Mouse (Mus musculus): ENCODE measurements around the gene Thap7. TPM values are rescaled to one million over a fixed set of nuclear protein-coding genes. Genes with fewer than 3 reads are reported as not detected.
A peak's percentile ranks its signal among the peaks of the same experiment; 100 is the strongest.
"Not testable (repeated sequence)": the region's sequence is repeated elsewhere in the genome, so short reads cannot be mapped to it uniquely, and the experiment has no call there.

Thap7 gene
- polyA plus RNA-seq, 1 experiment from 2014 or later, result 29.5 TPM

DNA sequence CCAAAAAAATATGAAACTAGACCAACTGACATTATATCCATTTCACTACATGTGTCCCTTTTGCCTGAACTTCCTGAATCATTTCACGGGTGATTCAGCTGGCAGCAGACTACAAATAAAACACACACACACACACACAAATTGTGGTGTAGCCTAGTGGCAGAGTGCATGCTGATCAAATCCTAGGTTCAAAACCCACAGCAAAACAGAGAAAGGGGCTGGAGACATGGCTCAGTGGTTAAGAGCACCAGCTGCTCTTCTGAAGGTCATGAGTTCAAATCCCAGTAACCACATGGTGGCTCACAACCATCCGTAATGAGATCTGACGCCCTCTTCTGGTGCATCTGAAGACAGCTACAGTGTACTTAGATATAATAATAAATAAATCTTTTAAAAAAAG is 22.9 kb downstream of the Thap7 start:
- H3K9me3 ChIP-seq (replicated peaks); H3K27me3 ChIP-seq; ATAC-seq (replicated peaks; ENCODE audit: insufficient number of reproducible peaks, insufficient read depth, low FRiP score, low read depth): not testable (repeated sequence)
- Histone ChIP-seq H3K9ac (peak overlapping the region; percentile 73), H3K4me3 (peak overlapping the region; percentile 74), H3K4me1 (replicated peaks) (peaks cover 16% of the 10 kb centered on the region), H3K36me3 (peaks cover 14% of the 10 kb centered on the region), H3K4me2 (peak overlapping the region; percentile 67), H3K27ac (peak overlapping the region; percentile 93)
- WGBS, result 28% methylated on average over 3 of the region's 3 CpGs

DNA sequence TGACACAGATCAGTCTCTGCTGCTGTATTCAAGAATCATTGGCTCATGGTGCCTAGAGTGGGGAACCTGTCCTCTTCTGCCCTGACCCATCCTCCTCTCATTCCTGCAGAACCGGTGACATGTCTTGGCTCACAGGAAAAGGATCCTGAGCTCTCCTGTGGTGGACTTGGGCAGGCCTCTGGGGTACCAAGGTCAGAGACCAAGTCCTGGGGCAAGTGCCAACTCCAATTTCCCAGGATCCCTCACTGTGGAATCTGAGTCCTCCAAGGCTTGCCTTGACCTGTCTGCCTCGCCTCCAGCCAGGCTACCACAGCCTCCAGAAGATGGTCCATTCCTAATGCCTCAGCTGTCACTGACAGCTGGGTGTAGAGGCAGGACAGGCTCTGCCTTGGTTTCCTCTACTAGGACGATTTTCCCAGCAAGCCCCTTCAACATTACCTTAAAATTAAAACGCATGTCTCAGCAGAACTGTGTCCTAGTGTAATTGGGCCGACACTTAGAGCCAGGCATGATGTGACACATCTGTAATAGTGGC is 23.9 kb downstream of the Thap7 start:
- Histone ChIP-seq H3K9me3 (replicated peaks) (no peaks in the 10 kb centered on the region), H3K4me3 (no peak overlapping the region), H3K36me3 (peaks cover 5% of the 10 kb centered on the region; the same call in 1 of the 2 replicates), H3K27ac (no peak overlapping the region), H3K4me2 (no peak overlapping the region), H3K4me1 (replicated peaks) (peaks cover 16% of the 10 kb centered on the region), H3K27me3 (0 out of 2 replicates have a peak, but pooled peaks cover 5% of the 10 kb centered on the region), H3K9ac (no peak overlapping the region)
- ATAC-seq (replicated peaks; ENCODE audit: insufficient number of reproducible peaks, insufficient read depth, low FRiP score, low read depth), result no peak
- 76% methylated on average over 5 of the region's 5 CpGs for WGBS

DNA sequence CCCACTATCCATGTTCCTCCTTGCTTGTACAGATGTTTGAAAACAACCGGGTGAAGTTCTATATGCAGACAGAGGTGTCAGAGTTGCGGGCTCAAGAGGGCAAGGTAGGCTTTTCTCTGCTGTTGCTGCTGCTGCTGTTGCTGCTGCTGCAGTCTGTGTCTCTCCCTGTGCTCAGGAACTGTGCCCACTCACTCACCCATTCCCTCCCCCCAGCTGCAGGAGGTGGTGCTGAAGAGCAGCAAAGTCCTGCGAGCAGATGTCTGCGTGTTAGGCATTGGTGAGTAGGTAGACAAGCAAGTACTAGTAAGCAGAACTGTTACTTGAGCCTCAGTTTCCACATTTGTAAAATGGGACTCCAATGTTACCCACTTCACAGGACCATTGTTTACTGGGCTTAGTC is 28.3 kb downstream of the Thap7 start:
- no peaks in the 10 kb centered on the region for H3K9me3 ChIP-seq (replicated peaks)
- H3K27me3 ChIP-seq, result 0 out of 2 replicates have a peak, but pooled peaks cover 5% of the 10 kb centered on the region
- WGBS, result 55% methylated on average over 4 of the region's 4 CpGs
- no peak overlapping the region for H3K9ac ChIP-seq
- no peaks in the 10 kb centered on the region; the same call in 1 of the 2 replicates for H3K4me1 ChIP-seq (replicated peaks)
- no peak for ATAC-seq (replicated peaks; ENCODE audit: insufficient number of reproducible peaks, insufficient read depth, low FRiP score, low read depth)
- H3K36me3 ChIP-seq, result no peaks in the 10 kb centered on the region
- no peak overlapping the region for H3K4me3 ChIP-seq
- H3K27ac ChIP-seq, result no peak overlapping the region
- H3K4me2 ChIP-seq, result no peak overlapping the region

DNA sequence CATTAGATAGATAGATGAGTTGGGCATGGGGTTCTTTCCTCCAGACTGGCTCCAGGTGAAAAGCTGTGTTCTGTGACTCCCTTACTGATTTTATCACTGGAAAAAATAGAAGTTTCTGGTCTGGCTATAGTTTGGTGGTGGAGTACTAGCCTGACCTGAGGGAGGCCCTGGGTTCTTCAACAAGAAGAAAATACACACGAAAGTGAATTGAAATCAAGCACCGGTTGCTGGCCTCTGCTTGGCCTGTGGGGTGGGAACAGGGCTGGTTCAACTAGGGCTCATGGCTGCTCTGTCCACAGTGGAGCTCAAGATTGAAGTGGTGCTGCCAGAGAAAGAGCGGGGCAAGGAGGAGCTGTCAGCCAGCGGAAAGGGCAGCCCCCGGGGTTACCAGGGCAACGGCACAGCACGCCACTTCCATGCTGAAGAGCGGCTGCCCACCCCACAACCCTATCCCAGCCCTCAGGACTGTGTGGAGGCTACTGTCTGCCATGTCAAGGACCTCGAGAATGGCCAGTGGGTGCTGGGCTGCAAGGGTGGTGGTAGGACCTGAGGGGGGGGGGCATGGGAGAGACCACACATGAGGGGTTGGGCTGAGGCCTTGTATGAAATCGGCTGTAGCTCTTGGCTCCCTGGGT is 31.6 kb downstream of the Thap7 start:
- no peak overlapping the region for H3K27ac ChIP-seq
- H3K4me1 ChIP-seq (replicated peaks), result peaks cover 10% of the 10 kb centered on the region
- 35% methylated on average over 10 of the region's 10 CpGs for WGBS
- no peaks in the 10 kb centered on the region for H3K9me3 ChIP-seq (replicated peaks)
- no peaks in the 10 kb centered on the region for H3K36me3 ChIP-seq
- no peak overlapping the region for H3K4me2 ChIP-seq
- no peak overlapping the region for H3K4me3 ChIP-seq
- ATAC-seq (replicated peaks; ENCODE audit: insufficient number of reproducible peaks, insufficient read depth, low FRiP score, low read depth), result no peak
- H3K9ac ChIP-seq, result no peak overlapping the region
- H3K27me3 ChIP-seq, result 0 out of 2 replicates have a peak, but pooled peaks cover 5% of the 10 kb centered on the region

DNA sequence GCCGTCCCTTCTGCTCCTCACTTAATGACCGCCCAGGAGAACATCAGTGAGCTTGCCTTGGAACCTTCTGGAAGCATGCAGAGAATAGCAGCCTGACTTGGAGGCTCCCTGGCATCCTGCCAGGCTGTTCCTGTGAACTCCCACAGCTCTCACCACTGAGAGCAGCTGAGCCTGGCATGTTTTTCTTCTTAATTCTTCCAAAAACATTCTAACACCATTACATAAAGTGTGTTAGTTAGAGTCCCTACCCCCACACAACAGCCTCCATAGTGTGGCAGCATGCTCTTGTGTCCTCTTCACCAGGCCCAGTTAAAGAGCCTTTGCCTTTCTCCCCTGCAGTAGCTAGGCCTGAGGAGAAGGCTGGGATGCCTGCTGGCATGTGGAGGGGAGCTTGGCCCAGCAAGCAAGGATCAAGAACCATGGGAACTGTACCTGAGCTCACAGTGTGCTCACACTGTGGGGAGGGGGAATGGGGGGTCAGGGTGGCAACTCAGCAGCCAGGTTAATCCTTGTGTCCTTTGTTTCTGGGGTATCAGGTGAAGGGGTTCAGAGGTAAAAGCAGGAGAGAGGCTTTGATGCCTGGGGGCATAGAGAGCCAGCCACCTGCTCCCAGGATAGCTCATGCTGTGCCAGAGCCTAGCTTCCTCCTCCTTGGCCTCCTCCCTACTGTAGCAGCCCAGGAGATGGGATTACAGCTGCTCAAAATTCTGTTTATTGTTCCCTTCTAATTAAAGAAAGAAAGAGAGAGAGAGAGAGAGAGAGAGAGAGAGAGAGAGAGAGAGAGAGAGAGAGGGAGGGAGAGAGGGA is 34.2 kb downstream of the Thap7 start:
- ATAC-seq (replicated peaks; ENCODE audit: insufficient number of reproducible peaks, insufficient read depth, low FRiP score, low read depth), result peak; percentile 33; the same call in 1 of the 2 replicates
- H3K9me3 ChIP-seq (replicated peaks), result no peaks in the 10 kb centered on the region
- no peak overlapping the region for H3K4me3 ChIP-seq
- 23% methylated on average over 2 of the region's 2 CpGs for WGBS
- H3K9ac ChIP-seq, result no peak overlapping the region
- no peak overlapping the region for H3K4me2 ChIP-seq
- H3K27ac ChIP-seq, result no peak overlapping the region
- H3K4me1 ChIP-seq (replicated peaks), result peaks cover 10% of the 10 kb centered on the region
- no peaks in the 10 kb centered on the region for H3K27me3 ChIP-seq
- H3K36me3 ChIP-seq, result no peaks in the 10 kb centered on the region

DNA sequence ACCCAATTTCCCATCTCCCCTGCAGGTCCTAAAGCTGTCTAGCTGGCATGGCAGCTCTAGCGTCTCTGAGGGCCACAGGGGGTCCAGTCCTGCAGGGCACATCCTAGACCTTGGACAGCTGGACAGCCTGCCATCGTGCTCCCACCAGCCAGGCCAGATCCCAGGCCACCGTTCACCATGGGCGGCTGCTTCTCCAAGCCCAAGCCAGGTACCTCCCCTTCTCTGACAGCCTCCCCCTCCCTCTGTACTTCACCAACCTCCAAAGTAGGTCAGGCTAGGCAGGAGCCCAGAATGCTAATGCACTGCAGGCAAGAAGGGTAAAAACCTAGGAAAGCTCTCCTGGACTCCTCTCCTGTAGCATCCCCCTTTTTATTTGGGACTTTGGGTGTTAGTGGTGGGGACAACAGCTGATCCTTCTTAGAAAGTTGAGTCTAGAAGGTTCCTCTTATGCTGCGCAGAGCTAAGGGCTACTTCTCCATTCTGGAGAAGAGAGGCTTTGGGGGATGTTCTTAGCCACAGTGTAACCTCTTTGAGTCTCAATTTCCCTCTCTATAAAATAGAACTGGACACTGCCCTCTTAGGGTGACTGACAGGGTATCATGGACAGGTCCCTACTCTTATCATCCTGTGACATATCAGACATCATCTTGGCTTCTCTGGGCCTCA is 38.9 kb downstream of the Thap7 start:
- no peak overlapping the region for H3K4me3 ChIP-seq
- no peak overlapping the region for H3K27ac ChIP-seq
- peaks cover 20% of the 10 kb centered on the region for H3K4me1 ChIP-seq (replicated peaks)
- WGBS, result 58% methylated on average over 5 of the region's 5 CpGs
- H3K27me3 ChIP-seq, result 0 out of 2 replicates have a peak, but pooled peaks cover 6% of the 10 kb centered on the region
- H3K9ac ChIP-seq, result no peak overlapping the region
- H3K9me3 ChIP-seq (replicated peaks), result no peaks in the 10 kb centered on the region
- no peaks in the 10 kb centered on the region for H3K36me3 ChIP-seq
- no peak for ATAC-seq (replicated peaks; ENCODE audit: insufficient number of reproducible peaks, insufficient read depth, low FRiP score, low read depth)
- no peak overlapping the region for H3K4me2 ChIP-seq

DNA sequence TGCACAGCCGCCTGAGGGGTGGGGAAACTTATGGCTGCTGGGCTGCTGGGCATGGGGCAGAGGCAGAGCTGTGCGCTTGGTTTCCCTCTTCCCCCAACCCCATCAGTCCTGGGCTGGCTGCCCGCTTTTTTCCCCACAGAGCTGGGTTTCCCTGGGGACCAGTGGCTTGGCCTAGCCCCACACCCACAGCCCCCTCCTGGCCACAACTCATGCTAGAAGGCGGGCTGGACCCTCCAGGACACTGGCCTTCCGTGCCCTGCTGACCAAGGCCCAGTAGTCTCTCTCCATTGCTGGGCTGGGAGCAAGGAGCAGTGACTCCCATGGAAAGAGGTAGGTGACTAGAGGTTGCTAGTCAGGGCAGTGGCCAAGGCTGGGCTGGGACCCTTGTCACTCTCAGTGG is 39.8 kb downstream of the Thap7 start:
- Histone ChIP-seq H3K4me2 (no peak overlapping the region), H3K9ac (no peak overlapping the region), H3K36me3 (no peaks in the 10 kb centered on the region), H3K4me1 (replicated peaks) (peaks cover 17% of the 10 kb centered on the region), H3K9me3 (replicated peaks) (no peaks in the 10 kb centered on the region), H3K4me3 (no peak overlapping the region), H3K27me3 (0 out of 2 replicates have a peak, but pooled peaks cover 6% of the 10 kb centered on the region), H3K27ac (no peak overlapping the region)
- no peak for ATAC-seq (replicated peaks; ENCODE audit: insufficient number of reproducible peaks, insufficient read depth, low FRiP score, low read depth)
- 86% methylated on average over 5 of the region's 5 CpGs for WGBS

DNA sequence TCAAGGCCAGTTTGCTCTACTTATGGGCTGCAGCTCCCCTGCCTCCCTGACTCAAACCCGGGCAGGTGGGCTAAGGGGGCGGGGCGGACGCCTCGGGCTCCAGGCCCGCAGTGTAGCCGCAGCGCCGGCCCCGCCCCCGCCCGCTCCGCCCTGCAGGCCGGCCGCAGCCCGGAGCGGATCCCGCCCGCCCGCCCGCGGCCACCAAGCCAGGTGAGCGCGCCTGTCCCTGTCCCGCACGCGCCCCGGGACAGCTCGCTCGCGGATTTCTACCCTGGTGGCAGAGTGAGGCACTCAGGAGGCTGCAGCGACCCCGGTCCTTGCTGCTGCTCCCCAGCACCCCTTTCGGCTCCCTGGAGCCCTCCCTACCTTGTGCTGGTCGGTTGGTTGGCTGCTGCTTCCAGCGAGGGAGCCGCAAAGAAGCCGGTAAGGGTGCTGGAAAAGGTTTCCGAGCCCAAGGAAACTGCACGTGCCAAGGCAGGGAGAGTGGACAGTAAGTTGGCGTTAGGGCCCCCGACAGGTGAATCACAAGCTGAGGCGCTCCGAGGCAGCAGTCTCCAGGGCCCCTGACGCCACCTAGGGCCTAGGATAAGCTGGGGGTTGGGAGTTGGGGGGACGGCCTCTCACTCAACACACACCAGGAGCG is 41.3 kb downstream of the Thap7 start, which contains the start of gene Aifm3:
Gene Aifm3 (plus strand): TSS at position 143 of the 643 bp plus-strand sequence.
- H3K4me3 ChIP-seq, result peak within 1 kb of the TSS; percentile 55
- no peaks in the 10 kb centered on the region for H3K9me3 ChIP-seq (replicated peaks)
- peak within 1 kb of the TSS; percentile 96 for H3K4me2 ChIP-seq
- H3K36me3 ChIP-seq, result peaks cover 8% of the 10 kb centered on the region
- peaks cover 23% of the 10 kb centered on the region for H3K4me1 ChIP-seq (replicated peaks)
- H3K27ac ChIP-seq, result no peak within 1 kb of the TSS
- H3K27me3 ChIP-seq, result 0 out of 2 replicates have a peak, but pooled peaks cover 6% of the 10 kb centered on the region
- peak; percentile 55; the same call in 1 of the 2 replicates for ATAC-seq (replicated peaks; ENCODE audit: insufficient number of reproducible peaks, insufficient read depth, low FRiP score, low read depth)
- H3K9ac ChIP-seq, result peak within 1 kb of the TSS; percentile 58
- WGBS, result 1% methylated on average over 42 of the region's 47 CpGs

DNA sequence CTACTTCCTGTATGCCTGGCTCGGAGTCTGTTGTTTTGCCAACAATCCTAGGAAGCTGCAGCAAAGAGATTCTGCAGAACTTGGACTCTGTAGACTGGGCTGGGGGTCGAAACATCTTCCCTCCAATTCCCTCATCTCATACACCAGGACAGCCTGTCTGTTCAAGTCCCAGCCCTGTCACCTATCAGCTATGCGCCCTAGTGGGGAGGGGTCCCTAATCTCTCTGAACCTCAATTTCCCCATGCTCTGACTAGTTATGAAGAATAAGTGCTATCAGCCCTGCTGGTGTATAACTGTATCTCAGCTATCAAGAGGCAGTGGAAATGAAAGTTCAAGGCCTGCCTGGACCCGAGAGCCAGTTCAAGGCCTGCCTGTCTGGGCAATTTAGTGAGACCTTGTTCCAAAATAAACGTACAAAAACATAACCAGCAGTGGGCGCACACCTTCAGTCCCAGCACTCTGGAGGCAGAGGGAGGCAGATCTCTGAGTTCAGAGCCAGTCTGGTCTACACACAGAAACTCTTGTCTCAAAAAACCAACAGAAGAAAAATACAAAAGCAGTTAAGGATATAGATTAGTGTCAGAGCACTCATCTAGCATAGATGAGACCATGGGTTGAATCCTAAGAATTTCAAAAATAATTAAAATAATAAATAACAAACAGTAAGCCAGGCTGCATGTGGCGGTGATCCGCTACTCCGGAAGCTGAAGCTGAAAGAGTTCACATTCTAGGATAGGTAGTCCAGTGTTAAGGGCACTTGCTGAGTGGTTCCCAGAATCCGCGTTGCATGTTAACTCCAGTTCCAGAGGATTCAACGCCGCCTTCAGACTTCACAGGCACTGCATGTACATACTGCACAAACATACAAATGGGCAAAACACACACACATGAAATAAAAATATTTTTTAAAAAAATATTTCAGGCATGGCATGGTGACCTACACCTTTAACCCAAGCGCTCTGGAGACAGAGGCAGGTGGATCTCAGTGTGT is 42.2 kb downstream of the Thap7 start:
- Histone ChIP-seq H3K9ac (peak overlapping the region; percentile 58; the same call in 1 of the 2 replicates), H3K4me3 (peak overlapping the region; percentile 55), H3K4me2 (peak overlapping the region; percentile 96), H3K9me3 (replicated peaks) (no peaks in the 10 kb centered on the region), H3K4me1 (replicated peaks) (peaks cover 23% of the 10 kb centered on the region), H3K36me3 (peaks cover 15% of the 10 kb centered on the region), H3K27me3 (0 out of 2 replicates have a peak, but pooled peaks cover 6% of the 10 kb centered on the region), H3K27ac (no peak overlapping the region)
- WGBS, result 45% methylated on average over 14 of the region's 14 CpGs
- ATAC-seq (replicated peaks; ENCODE audit: insufficient number of reproducible peaks, insufficient read depth, low FRiP score, low read depth), result no peak

DNA sequence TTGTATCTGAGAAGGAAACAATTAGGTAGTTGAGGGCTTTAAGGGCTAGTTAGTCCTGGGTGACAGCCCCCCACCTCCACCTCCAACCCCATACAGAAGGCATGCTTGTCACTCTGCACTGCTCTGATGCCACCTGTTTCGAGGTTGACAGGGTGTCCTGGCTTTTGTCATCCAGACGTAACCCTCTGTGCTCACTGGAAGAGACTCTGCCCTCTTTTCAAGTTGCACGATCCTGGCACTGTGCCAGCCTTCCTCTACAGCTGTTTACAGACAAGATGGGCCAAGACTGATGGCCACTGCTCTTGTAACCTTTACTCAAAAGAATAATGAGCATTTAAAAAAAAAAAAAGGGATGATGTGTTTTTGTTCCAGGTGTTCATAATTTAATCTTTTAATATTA is 44.4 kb downstream of the Thap7 start:
- peak overlapping the region; percentile 51 for H3K27ac ChIP-seq
- 0 out of 2 replicates have a peak, but pooled peaks cover 6% of the 10 kb centered on the region for H3K27me3 ChIP-seq
- peaks cover 19% of the 10 kb centered on the region for H3K36me3 ChIP-seq
- no peak overlapping the region for H3K4me3 ChIP-seq
- ATAC-seq (replicated peaks; ENCODE audit: insufficient number of reproducible peaks, insufficient read depth, low FRiP score, low read depth), result peak; percentile 87
- no peaks in the 10 kb centered on the region for H3K9me3 ChIP-seq (replicated peaks)
- no peak overlapping the region for H3K4me2 ChIP-seq
- 11% methylated on average over 3 of the region's 3 CpGs for WGBS
- no peak overlapping the region for H3K9ac ChIP-seq
- peaks cover 23% of the 10 kb centered on the region for H3K4me1 ChIP-seq (replicated peaks)
